Mouse (Mus musculus) urinary bladder, postnatal 14 days (tissue): ENCODE results near the gene Slc25a13.
"Not testable (repeated sequence)": the region's sequence is repeated elsewhere in the genome, so short reads cannot be mapped to it uniquely, and the experiment has no call there.

Experiments
- DNase-seq: peaks from one replicate; pipeline ENCODE4 v3.0.0; 2021; ENCODE audit warnings: low spot score

Slc25a13 gene

DNA sequence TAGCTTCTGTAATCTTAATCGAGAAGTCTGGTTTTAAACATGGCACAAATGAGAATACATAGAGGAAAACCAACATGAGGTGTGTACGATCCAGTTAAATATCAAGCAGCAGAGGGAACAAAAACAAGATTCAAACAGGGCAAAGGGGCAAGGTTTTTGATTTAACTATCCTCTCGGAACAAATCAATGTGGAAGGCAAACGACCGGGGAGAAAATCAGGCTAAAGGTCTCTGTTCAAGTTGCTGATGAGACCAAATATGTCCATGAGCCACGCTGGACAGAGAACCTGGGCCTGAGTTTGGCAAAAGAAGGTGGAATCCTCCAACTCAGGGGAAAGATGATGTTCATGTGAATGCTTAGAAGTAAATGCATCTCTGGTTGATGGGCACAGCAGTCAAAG, 14.5 kb downstream of the Slc25a13 start:
- DNase-seq, result no peak

DNA sequence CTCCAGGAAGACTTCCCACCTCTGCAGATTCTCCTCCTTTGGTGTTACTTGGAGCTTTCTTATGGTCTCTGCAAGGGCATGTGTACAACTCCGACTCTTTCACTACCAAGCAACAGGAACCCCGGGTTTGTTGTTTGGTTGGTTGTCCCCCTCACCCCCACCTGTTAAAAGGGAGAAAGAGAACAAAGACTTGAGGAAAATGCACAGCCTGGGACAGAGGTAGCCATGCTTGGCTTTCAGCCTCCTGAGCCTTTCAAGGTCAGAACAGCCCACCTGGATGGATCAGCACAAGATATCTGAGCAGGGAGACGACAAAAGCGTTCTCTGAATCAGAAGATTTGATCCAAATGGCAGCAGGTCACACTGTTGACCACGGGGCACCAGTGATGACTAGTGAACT, 15.0 kb downstream of the Slc25a13 start:
- DNase-seq, result no peak

DNA sequence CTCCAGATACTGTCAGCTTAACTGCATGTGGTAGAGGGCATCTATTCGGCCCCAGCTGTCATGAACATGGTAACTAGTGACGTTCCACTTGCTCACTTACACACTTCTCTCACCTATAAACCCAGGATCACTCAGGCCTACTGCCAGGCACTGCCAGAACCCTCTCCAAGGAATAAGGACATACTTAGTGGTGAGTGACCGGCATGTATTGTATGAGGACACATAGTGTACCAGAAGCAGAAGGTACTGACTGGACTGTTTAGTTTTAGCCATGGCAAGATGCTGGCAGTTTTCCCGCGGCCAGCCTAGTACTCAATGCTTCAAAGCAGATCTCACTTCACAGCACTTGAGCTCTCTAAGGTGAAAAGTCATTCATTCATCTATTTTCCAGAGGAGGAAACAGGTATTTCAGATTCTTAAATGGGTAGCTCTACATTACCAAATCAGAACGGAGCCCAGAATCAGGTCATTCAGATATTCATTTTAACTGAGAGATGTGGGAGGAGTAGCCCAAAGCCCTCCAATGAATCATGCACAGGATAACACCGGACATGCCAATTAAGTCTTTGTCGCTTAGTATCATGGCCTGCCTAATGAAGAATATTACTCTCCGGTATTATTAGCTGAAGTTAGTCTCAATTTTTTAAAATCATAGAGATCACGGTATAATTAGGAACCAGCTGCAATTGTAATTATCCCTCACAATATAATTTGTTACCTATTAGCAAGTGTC, 17.7 kb downstream of the Slc25a13 start:
- DNase-seq, result no peak

DNA sequence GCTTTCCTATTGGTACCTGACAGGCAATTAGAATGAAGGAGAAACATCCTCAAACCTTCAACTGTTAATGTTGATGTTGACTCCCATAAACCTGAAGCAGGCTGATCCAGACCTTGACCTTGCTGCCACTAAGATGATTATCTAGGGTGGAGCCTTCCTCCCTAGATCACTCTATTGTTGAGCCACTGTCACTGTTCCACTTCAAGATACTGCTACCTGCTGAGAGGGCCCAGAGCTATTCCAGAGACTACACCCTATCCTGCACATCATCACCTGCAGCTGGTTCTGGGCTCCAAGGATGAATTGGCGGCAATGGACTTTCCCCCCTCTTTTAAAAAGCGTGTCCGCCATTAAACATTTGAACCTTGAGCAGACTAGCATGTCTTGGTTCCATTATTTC, 18.9 kb downstream of the Slc25a13 start:
- DNase-seq, result not testable (repeated sequence)

DNA sequence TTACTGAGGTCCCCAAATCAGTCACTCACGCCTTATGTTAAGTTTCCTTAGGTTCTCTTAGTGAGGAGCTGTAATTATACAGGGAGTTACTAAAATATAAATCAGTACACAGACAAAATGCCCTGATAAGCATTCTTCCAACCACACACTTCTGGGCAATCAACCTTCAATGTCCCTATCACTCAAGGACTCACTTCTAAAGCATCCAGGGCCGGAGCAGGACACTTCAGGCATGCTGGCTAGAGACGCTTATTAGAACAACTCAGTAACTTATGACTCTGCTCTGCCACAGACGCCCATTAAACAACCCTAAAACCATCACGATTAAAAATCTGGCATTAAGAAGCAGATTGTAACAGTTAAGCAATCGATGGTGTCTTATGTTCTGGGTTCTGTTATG, 19.6 kb downstream of the Slc25a13 start:
- no peak for DNase-seq

DNA sequence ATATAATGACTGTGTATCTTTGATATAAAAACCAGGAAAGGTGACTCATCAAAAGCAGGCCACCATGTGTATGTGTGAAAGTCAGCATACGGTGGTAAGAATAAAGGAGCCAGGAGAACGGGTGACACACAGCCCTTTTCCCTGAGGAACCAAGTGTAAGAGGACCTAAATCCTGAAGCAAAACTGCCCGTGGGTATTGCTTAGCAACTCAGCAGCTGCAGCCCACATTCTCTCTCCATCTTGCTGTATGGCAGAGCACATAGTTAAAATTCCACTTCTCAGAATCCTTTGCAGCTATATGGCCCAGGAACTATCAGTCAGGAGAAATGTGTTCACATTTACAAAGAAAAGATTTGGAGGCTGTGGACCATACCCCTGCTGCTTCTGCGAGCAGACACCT, 20.4 kb downstream of the Slc25a13 start:
- DNase-seq, result no peak

DNA sequence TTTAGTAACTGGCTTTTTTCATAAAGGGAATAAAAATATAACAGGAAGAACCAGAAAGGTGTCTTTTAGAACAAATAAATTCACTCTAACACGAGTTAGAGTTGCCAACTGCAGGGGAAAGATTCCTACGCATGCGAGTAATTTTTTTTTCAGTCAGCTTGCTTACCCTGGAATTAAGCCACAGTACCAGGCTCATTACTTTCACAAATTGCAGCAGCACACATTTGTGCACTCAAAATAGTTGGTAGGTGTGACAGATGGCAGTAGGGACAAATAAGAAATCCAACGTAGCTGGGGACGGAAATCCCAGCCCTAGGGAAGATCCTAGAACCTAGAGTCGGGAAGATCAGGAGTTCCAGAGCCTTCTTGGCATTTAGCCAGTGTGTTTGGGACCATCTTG, 22.1 kb downstream of the Slc25a13 start:
- DNase-seq, result no peak

DNA sequence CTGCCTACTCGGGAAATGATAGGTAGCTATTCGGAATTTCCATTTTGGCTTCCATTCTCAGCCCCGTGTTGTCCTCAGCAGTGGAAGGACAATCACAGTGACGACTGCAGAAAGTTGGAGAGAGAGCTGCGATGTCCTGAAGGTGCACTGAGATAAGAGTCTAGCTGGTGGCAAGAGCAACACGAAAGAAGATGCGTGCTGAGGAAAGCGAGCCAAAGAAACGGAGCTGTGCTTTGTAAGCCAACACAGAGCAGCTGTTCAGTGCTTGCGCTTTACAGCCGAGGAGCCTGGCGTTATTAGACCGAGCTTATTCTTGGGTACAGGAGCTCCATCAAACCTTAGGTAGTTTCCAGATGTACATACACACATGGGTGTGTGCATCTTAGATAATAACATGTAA, 23.1 kb downstream of the Slc25a13 start:
- no peak for DNase-seq

DNA sequence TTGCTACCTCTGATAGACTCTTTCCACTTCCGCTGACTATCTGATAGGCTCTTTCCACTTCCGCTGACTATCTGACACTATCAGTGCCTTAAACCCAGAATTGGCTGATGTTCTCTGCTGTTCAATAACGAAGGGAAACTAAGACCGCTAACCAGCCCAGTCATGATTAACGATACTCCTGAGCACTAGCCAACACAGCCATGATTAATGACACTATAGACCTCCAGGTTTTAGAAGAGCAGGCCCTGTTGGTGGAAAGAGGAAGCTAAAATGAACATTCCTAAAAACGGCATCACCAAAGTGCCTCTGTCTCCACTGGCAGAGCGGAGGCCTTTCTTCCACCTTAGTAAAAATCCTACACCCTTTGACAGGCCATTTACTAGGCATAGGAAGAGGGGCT, 24.6 kb downstream of the Slc25a13 start:
- DNase-seq, result no peak

DNA sequence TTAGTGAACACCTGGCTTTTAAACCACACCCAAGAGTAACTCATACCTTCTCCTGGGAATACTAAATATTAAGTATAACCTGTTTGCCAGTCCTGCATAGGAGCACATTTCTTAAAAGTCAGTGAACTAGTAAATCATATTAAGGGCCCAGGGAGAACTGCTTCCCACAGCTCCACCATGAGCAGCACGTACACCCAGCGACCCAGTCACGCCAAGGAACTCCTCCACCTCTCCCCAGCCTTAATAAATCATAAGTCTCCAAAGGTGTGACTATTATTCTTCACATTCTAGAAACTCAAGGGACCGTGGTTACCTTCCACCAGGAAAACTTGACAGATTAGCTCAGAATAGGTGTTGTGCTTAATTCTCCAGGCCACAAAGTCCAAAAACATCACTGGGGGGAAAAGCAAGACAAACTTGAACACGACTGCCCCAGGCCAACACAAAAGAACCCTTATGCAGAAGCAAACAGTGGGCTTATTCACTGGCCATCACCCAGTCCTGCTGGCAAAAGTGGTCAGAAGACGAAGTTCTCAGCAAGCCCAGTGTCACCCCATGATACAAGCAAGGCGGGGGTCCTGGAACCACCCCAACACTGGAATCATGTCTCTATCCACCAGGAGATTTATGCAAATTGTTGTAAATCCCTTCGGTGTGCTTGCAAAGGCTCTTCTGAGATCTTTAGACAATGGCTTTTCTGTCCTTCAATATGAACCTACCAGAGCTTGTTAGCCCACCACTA, 25.2 kb downstream of the Slc25a13 start:
- no peak for DNase-seq

DNA sequence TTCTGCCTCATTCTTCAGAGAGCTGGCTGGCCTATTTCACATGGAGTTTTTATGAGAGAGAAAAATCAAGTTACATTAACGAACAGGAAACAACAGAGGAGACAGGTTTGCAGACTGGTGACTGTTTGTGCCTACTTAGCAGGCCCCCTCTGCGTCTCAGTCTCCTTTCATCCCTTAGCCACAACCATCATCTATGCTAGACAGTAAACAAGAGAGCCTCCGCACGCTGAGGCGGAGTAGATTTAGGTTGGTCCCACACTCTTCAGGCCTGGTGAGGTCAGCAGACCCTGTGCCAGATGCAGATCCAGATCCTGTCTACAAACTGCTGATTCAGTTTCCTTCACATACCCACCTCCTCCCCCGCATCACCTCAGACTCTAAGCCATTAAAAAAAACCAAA, 28.0 kb downstream of the Slc25a13 start:
- no peak for DNase-seq

DNA sequence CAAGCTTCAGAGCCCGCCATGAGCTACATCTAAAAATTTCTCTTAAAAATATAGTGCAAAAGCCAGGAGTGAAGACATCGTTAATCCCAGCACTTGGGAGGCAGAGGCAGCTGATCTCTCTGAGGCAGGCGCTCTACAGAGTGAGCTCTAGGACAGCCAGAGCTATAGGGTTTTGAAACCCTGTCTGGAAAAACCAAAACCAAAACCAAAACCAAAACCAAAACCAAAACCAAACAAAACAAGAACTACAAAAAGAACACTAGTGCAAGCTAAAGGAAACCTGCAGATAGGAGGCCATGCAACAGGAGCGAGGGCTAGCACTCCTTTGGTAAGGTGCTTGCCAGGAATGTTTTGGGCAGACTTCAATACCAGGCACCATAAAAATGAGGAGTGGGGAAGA, 30.5 kb downstream of the Slc25a13 start:
- DNase-seq, result no peak

DNA sequence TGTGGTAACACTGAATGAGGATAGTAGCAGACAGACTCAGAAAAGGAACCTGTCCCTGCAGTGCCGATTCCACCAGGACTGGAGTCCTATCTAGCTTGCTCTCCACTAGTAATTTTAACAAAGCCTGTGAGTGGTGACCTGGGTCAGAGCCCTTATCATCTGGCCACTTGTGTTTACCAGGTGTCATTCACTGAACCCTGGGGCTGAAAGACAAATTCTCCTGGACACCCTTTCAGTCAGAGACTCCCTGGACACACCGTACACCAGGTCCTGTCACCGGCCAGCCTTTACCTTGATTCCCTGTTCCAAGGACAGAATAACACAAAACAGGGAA, 31.3 kb downstream of the Slc25a13 start:
- DNase-seq, result no peak

DNA sequence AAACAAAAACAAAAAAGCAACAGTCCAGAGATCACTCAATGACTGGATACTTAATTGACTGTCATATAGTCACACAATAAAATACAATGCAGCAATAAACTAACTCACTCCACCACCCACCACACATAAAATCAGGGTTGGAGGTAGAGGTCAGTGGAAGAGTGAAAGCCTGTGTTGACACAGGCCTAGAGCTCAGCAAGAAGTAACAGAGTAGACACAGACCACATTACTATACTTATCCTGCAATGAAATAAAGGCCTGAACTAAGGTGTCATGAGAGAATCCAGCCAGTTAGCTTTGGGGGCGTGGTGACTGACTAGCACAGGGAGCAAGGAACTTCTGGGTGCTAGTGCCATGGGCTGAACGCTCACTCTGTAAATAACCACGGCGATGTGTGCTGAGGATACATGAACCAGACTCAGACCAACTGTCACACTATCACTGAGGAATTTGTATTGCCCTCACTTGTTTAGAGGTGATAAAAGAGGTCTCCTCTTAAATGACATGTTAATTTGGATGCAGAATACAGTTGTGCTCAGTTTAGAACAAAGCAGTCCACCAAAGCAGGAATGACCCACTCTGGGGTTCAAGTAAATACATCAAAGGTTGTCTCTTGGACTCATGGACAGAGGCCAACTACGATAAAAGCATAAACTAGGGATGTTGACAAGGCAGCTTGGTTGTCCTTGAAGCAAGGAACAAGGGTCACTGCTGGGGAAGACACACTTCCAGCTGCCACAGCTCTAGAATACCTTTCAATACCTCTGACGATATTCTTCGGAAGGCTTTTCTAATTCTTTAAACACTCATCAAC, 31.8 kb downstream of the Slc25a13 start:
- no peak for DNase-seq

DNA sequence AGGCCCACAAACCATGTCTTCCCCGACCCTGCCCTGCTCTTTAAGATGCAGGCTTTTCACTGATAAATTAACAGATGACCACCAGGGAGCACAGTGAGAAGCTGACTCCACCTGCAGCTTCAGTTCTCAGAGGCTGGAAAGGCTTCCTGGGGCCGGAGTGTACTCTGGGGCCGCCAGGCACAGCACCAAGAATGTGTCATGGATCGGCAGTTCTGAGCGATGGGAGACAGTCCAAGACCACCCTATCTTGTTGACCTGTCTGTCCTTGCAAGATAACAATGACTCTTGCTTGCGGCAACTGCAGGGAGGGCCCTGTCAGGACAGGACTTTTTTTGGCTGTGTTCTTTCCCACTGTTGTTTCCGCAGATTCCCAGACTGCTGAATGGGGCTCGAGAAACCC, 33.4 kb downstream of the Slc25a13 start:
- DNase-seq, result no peak

DNA sequence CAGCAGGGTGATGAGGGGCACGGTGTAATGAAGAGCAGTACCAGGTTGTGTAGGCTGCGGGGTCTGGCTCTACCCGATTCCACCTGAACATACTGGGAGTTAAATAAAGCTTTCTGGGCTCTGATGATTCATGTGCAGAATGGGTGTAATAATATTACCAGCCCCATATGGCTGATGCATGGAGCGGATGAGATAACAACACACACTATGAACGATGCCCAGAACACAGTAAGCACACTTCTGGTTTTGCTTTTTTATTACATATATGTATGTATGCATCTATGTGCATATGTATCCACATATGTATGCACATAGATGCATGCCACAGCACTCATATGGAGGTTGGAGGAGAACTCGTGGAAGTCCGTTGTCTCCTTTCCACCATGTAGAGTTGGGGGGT, 34.8 kb downstream of the Slc25a13 start:
- no peak for DNase-seq

DNA sequence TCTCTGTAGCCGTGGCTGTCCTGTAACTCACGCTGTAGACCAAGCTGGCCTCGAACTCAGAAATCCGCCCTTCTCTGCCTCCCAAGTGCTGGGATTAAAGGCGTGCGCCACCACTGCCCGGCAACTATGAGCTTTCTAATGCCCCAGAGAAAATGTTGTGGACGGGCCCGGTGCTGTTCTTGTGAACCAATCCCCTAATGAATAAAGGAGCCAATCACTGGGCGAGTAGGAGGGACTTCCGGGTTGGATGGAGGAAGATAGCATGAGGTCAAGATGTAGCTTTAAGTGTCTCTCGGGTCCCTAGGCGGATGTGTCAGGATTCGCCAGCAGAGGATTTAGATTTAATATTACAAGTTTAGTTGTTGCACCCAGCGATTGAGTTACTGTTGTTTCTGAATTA, 38.6 kb downstream of the Slc25a13 start:
- DNase-seq, result not testable (repeated sequence)

DNA sequence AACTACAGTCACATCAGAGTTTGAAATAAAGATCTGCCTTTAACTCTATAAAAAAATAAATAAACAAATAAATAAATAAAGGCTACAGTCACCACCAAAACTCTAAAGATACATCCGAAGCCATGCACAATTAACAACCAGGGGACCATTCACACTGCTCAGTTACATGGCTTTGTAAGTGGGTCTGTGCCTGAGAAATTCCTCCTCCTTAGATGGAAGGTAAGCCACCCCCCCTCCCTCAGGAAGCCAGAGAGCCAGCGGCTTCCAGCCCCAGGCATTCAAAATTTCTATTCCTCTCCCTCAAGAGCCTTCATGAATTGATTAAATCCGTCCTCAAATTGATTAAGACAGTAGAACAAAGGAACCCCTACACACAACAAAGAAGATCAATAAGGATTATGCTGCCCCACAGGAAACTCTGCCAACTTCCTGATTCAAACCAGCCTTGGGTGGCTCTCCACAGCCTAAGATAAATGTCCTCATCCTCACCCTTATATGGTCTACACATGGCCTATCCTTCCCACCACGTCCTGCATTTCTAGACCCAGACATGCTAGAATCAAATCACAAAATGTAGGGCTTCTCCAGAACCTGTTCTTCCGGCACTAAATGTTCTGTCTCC, 41.5 kb downstream of the Slc25a13 start:
- DNase-seq, result no peak

DNA sequence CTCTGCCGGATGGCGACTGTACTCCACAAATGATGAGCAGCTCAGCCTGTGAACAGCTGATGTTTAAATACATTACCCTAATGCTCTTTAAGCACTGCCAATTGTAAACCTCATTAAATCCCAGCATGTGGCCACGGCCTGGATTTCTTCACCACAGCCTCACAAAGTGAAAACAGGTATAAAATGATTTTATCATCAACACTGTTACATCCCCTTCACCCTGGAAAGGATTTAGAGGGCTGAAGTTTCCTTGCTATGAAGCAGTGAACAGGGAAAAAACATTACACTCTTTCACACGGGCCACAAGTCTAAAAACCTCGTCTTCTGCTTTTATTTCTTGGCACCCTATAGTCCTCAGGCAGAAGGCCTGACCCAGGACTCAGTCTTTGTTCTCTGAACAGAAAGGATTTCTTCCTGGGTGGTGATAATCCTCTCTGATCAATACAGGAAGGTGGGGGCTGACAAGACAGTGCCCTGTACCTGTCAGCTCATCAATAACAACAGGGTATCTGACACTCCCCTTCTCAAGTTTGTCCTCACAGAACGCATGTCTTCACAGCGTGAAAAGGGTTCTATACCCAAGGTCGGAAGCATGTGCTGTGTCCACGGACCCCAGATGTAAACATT, 42.9 kb downstream of the Slc25a13 start:
- DNase-seq, result no peak

DNA sequence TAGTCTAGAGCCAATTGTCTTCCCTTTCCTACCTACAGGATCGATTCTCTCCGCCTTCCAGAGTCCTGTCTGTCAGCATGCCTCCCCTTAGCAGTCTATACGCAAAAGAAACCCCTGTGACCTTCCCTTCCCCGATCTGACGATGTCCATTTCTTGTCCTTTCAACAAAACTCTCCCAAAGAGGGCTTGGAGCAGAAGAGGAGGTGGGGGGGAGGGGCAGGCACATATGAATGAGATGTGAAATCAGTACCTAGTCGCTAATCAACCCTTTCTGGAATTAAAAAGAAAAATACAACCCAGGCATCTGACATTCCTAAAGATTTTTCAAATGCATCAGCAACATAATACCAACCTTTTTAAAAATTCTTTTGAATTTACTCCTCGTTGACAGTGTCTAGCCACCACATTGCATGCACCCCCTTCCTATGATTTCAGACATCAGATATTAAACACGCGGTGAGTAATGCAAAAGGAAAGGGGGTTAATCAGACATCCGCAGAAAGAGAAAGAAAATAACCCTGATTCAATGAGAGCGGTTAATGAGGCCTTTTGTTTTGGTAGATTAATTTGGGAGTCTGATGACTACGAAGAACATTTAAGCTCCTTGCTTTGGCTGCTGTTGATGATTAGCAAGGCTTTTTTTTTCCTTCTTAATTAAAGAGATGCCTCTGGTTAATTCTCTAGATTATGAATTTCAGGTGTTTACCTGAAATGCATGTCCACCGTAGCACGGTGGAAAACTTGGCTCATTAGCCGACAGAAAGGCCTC, 43.6 kb downstream of the Slc25a13 start:
- DNase-seq, result no peak

DNA sequence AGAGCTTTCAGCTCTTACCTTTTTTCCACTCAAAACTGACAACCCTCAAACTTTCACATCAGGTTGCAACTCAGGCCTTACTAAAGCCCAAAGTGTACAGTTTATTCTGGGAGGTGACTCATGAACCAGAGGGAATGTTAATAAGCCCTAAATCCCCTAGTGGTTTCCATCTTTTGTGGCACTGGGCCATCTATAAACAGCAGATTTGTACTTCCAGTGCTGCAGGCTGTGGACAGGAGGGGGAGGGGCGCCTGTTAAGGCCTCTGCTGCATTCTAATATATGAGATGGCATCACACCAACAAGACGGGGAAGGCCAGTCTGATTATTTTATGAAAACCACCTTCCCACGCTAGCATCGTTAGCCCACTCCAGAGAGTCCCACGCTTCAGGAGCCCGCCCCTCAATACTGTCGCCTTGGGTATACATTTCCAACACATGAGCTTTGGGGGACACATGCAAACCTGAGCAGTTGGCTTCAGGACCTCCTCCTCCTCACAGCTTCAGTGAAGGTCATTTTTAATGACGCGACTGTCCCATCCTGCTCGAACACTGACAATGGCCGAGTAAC, 48.3 kb downstream of the Slc25a13 start:
- DNase-seq, result no peak
